In the genomic region with DNA sequence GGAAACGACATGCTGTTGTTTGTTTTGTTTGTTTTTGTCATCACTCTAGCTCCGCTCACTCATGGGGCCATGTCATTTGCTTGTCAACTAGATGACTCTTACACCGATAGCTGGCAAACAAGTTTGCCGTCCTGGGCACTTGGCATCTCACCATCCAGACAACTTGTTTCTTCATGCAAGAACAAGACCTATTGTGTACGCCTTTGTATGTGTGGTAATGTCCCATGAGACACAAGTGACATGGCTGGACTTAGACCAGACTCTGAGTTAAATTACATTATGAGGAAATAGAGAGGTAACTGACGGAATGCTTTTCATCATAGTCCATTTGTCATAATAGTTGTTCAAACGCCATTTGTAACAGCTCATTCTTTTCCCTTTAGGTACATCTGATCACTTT, we compare ENCODE assay signal across 25 mouse cellular contexts. TPM values are rescaled to one million over a fixed set of nuclear protein-coding genes. Genes with fewer than 3 reads are reported as not detected.
"Had no signal": no experiment of that assay in that cellular context is flagged by ENCODE, and none has a peak within 500 bp of the region (broad histone marks: within the 10 kb centered on the region; RNA-seq: fewer than 3 reads in every experiment).

No protein-coding gene starts in this region.

- H3K27ac ChIP-seq: limb, embryonic 12.5 days; limb, embryonic 15.5 days; liver, embryonic 14.5 days; lung, embryonic 15.5 days; stomach, postnatal 0 days had no signal

- H3K4me2 ChIP-seq: limb, embryonic 12.5 days; limb, embryonic 15.5 days; lung, embryonic 15.5 days; midbrain, embryonic 11.5 days had no signal

- H3K4me3 ChIP-seq: limb, embryonic 12.5 days; limb, embryonic 15.5 days; lung, embryonic 15.5 days had no signal

- DNase-seq: kidney, adult 18-20 months; kidney, adult 9 months; kidney, postnatal 14 days; kidney, postnatal 4 days; left cerebral cortex, postnatal 4 days; lung, adult 18-20 months; lung, postnatal 10 days; lung, postnatal 36 days; midbrain, embryonic 14.5 days; thymus, postnatal 25 days had no signal

- H3K36me3 ChIP-seq: limb, embryonic 12.5 days; lung, embryonic 15.5 days had no signal

- H3K27me3 ChIP-seq: limb, embryonic 12.5 days; limb, embryonic 15.5 days; lung, embryonic 15.5 days had no signal

- H3K9ac ChIP-seq: limb, embryonic 12.5 days; limb, embryonic 15.5 days; liver, embryonic 14.5 days; lung, embryonic 15.5 days had no signal

- H3K9me3 ChIP-seq: limb, embryonic 15.5 days had no signal

RNA-seq across cellular contexts. Expression of a gene that starts 5.2 kb away (rescaled TPM):
- total RNA-seq: layer of hippocampus, adult 18-20 months; layer of hippocampus, postnatal 14 days; left cerebral cortex, adult 8-10 months; left cerebral cortex, postnatal 14 days; left cerebral cortex, postnatal 4 days; megakaryocyte-erythroid progenitor cell, adult 5-6 weeks; midbrain, postnatal 0 days had no signal
- polyA plus RNA-seq: limb, embryonic 12.5 days; midbrain, embryonic 11.5 days; midbrain, embryonic 14.5 days; midbrain, postnatal 0 days; neural tube, embryonic 11.5 days; neural tube, embryonic 14.5 days; urinary bladder, adult 2 months had no signal

RNA-seq across cellular contexts. Expression of a gene that starts 54.8 kb away (rescaled TPM):
- total RNA-seq: midbrain, postnatal 0 days had no signal
- polyA plus RNA-seq: midbrain, embryonic 14.5 days had no signal
